Mouse (Mus musculus): Measurements from ENCODE around the gene Dlx1. TPM values are rescaled to one million over a fixed set of nuclear protein-coding genes. Genes with fewer than 3 reads are reported as not detected.

Dlx1 gene
- 0.15 TPM in 1 of 2 replicates, not detected in the other for polyA plus RNA-seq (2015; fragmentation: Nextera tagmentation; extraction: Ambion mirVana)

GRCm38 (mm10) chr2:71528014-71528713 is at the start of gene Dlx1:
TSS of gene Dlx1 (plus strand) at chr2:71528113.

GRCm38 (mm10) chr2:71546640-71547071 is 18.7 kb downstream of the Dlx1 start, which contains the start of gene Dlx2:
TSS of gene Dlx2 (minus strand) at chr2:71546754.

Other genes starting within 250 kb of the Dlx1 start
- 36.5 and 42.4 TPM in 2 replicates for gene Slc25a12, start 160.4 kb upstream of the Dlx1 start, polyA plus RNA-seq (2015; fragmentation: Nextera tagmentation; extraction: Ambion mirVana)
- gene Hat1, start 139.2 kb upstream of the Dlx1 start, polyA plus RNA-seq (2015; fragmentation: Nextera tagmentation; extraction: Ambion mirVana) = 50.1 and 63.1 TPM in 2 replicates
- gene Metap1d, start 74.8 kb upstream of the Dlx1 start, polyA plus RNA-seq (2015; fragmentation: Nextera tagmentation; extraction: Ambion mirVana) = 17.1 and 17.3 TPM in 2 replicates
- 0.07 TPM in 1 of 2 replicates, not detected in the other for gene Dlx2, start 18.6 kb downstream of the Dlx1 start, polyA plus RNA-seq (2015; fragmentation: Nextera tagmentation; extraction: Ambion mirVana)
- gene Itga6, start 217.5 kb downstream of the Dlx1 start, polyA plus RNA-seq (2015; fragmentation: Nextera tagmentation; extraction: Ambion mirVana) = 20.1 and 22.8 TPM in 2 replicates

All from urinary bladder, postnatal 0 days (tissue).